Mouse (Mus musculus) kidney, adult 9 months (tissue): ENCODE data around the gene Ciapin1.

ENCODE experiments used
- DNase-seq: peaks from one replicate; pipeline ENCODE4 v3.0.0; 2022

The Ciapin1 gene

GRCm38 (mm10) chr8:94778036-94778435 lies 60.1 kb downstream of the Ciapin1 start:
- DNase-seq: no peak

GRCm38 (mm10) chr8:94776346-94776745 lies 61.8 kb downstream of the Ciapin1 start:
- DNase-seq: no peak

GRCm38 (mm10) chr8:94774601-94775000 lies 63.6 kb downstream of the Ciapin1 start:
- DNase-seq: no peak

- DNase-seq: no peak
Measured at GRCm38 (mm10) chr8:94773700-94774171, 64.4 kb downstream of the Ciapin1 start.

- no peak for DNase-seq
Measured at GRCm38 (mm10) chr8:94773048-94773447, 65.1 kb downstream of the Ciapin1 start.

GRCm38 (mm10) chr8:94771941-94772670 lies 66.1 kb downstream of the Ciapin1 start, which contains the start of gene Cx3cl1:
TSS of gene Cx3cl1 (plus strand) at chr8:94772009.
- peak; percentile 93 for DNase-seq

- DNase-seq: peak; percentile 63
Measured at GRCm38 (mm10) chr8:94770945-94771344, 67.2 kb downstream of the Ciapin1 start.
